Mouse (Mus musculus): Measurements from ENCODE around the gene Pdk2. TPM values are rescaled to one million over a fixed set of nuclear protein-coding genes. Genes with fewer than 3 reads are reported as not detected.
A peak's percentile ranks its signal among the peaks of the same experiment; 100 is the strongest.

The Pdk2 gene
- polyA plus RNA-seq, 1 experiment from 2014 or later: 13.3 TPM

- ATAC-seq (ENCODE audit: low FRiP score) (no peak), DNase-seq (ENCODE audit: low spot score, missing footprints) (no peak)
- H3K4me1 ChIP-seq (ENCODE audit: control insufficient read depth, insufficient read depth, low read length): peaks cover 13% of the 10 kb centered on the region
- H3K36me3 ChIP-seq (ENCODE audit: control insufficient read depth, insufficient read depth, low read length): no peaks in the 10 kb centered on the region
- no peak overlapping the region for H3K4me2 ChIP-seq
- no peak overlapping the region for H3K9ac ChIP-seq (ENCODE audit: low read length)
- 72% methylated on average over 6 of the region's 6 CpGs for WGBS
- H3K27me3 ChIP-seq (ENCODE audit: control insufficient read depth, insufficient read depth, low read length): no peaks in the 10 kb centered on the region; the same call in 1 of the 2 replicates
- no peaks in the 10 kb centered on the region for H3K9me3 ChIP-seq (ENCODE audit: control insufficient read depth, low read length)
- H3K27ac ChIP-seq (ENCODE audit: low read depth, low read length): no peak overlapping the region
- no peak overlapping the region for H3K4me3 ChIP-seq (ENCODE audit: low read depth, low read length)
Measured at GRCm38 (mm10) chr11:95037306-95037705, 3.8 kb downstream of the Pdk2 start.

GRCm38 (mm10) chr11:95036521-95036920 is 4.6 kb downstream of the Pdk2 start:
- 94% methylated on average over 5 of the region's 5 CpGs for WGBS

GRCm38 (mm10) chr11:95034902-95035301 is 6.3 kb downstream of the Pdk2 start:
- H3K9me3 ChIP-seq (ENCODE audit: control insufficient read depth, low read length): no peaks in the 10 kb centered on the region
- no peaks in the 10 kb centered on the region; the same call in 1 of the 2 replicates for H3K27me3 ChIP-seq (ENCODE audit: control insufficient read depth, insufficient read depth, low read length)
- no peak overlapping the region for H3K27ac ChIP-seq (ENCODE audit: low read depth, low read length)
- no peak overlapping the region for H3K4me2 ChIP-seq
- no peak for DNase-seq (ENCODE audit: low spot score, missing footprints)
- H3K4me1 ChIP-seq (ENCODE audit: control insufficient read depth, insufficient read depth, low read length): no peaks in the 10 kb centered on the region; the same call in 1 of the 2 replicates
- no peak overlapping the region for H3K4me3 ChIP-seq (ENCODE audit: low read depth, low read length)
- no peaks in the 10 kb centered on the region for H3K36me3 ChIP-seq (ENCODE audit: control insufficient read depth, insufficient read depth, low read length)
- H3K9ac ChIP-seq (ENCODE audit: low read length): no peak overlapping the region
- 72% methylated on average over 10 of the region's 10 CpGs for WGBS
- ATAC-seq (ENCODE audit: low FRiP score): no peak

More at GRCm38 (mm10) chr11:95036521-95036920, 4.6 kb downstream of the Pdk2 start:
- H3K4me1 ChIP-seq (ENCODE audit: control insufficient read depth, insufficient read depth, low read length): peaks cover 7% of the 10 kb centered on the region
- H3K27ac ChIP-seq (ENCODE audit: low read depth, low read length): no peak overlapping the region
- no peak for DNase-seq (ENCODE audit: low spot score, missing footprints)
- H3K4me3 ChIP-seq (ENCODE audit: low read depth, low read length): no peak overlapping the region
- no peaks in the 10 kb centered on the region for H3K36me3 ChIP-seq (ENCODE audit: control insufficient read depth, insufficient read depth, low read length)
- H3K4me2 ChIP-seq: no peak overlapping the region
- ATAC-seq (ENCODE audit: low FRiP score): no peak
- no peaks in the 10 kb centered on the region; the same call in 1 of the 2 replicates for H3K27me3 ChIP-seq (ENCODE audit: control insufficient read depth, insufficient read depth, low read length)
- no peaks in the 10 kb centered on the region for H3K9me3 ChIP-seq (ENCODE audit: control insufficient read depth, low read length)
- no peak overlapping the region for H3K9ac ChIP-seq (ENCODE audit: low read length)

GRCm38 (mm10) chr11:95033617-95034016 is 7.5 kb downstream of the Pdk2 start:
- ATAC-seq (ENCODE audit: low FRiP score) (no peak), DNase-seq (ENCODE audit: low spot score, missing footprints) (no peak)
- H3K27ac ChIP-seq (ENCODE audit: low read depth, low read length): no peak overlapping the region
- no peaks in the 10 kb centered on the region for H3K27me3 ChIP-seq (ENCODE audit: control insufficient read depth, insufficient read depth, low read length)
- 72% methylated on average over 14 of the region's 14 CpGs for WGBS
- H3K36me3 ChIP-seq (ENCODE audit: control insufficient read depth, insufficient read depth, low read length): no peaks in the 10 kb centered on the region
- no peak overlapping the region for H3K4me2 ChIP-seq
- H3K4me3 ChIP-seq (ENCODE audit: low read depth, low read length): no peak overlapping the region
- H3K9ac ChIP-seq (ENCODE audit: low read length): no peak overlapping the region
- no peaks in the 10 kb centered on the region for H3K9me3 ChIP-seq (ENCODE audit: control insufficient read depth, low read length)
- H3K4me1 ChIP-seq (ENCODE audit: control insufficient read depth, insufficient read depth, low read length): no peaks in the 10 kb centered on the region; the same call in 1 of the 2 replicates

- 42% methylated on average over 6 of the region's 6 CpGs for WGBS
- no peaks in the 10 kb centered on the region for H3K9me3 ChIP-seq (ENCODE audit: control insufficient read depth, low read length)
Measured at GRCm38 (mm10) chr11:95032945-95033344, 8.2 kb downstream of the Pdk2 start.

GRCm38 (mm10) chr11:95027850-95028470 is 13.2 kb downstream of the Pdk2 start:
- no peak overlapping the region for H3K4me2 ChIP-seq
- H3K27me3 ChIP-seq (ENCODE audit: control insufficient read depth, insufficient read depth, low read length): no peaks in the 10 kb centered on the region
- DNase-seq (ENCODE audit: low spot score, missing footprints) (no peak), ATAC-seq (ENCODE audit: low FRiP score) (no peak)
- H3K4me1 ChIP-seq (ENCODE audit: control insufficient read depth, insufficient read depth, low read length): no peaks in the 10 kb centered on the region
- peaks cover 14% of the 10 kb centered on the region for H3K36me3 ChIP-seq (ENCODE audit: control insufficient read depth, insufficient read depth, low read length)
- 42% methylated on average over 13 of the region's 13 CpGs for WGBS
- H3K9ac ChIP-seq (ENCODE audit: low read length): no peak overlapping the region
- H3K9me3 ChIP-seq (ENCODE audit: control insufficient read depth, low read length): no peaks in the 10 kb centered on the region
- H3K27ac ChIP-seq (ENCODE audit: low read depth, low read length): no peak overlapping the region; the same call in 1 of the 2 replicates
- no peak overlapping the region for H3K4me3 ChIP-seq (ENCODE audit: low read depth, low read length)

More at GRCm38 (mm10) chr11:95032945-95033344, 8.2 kb downstream of the Pdk2 start:
- H3K9ac ChIP-seq (ENCODE audit: low read length): no peak overlapping the region
- no peak overlapping the region for H3K27ac ChIP-seq (ENCODE audit: low read depth, low read length)
- H3K36me3 ChIP-seq (ENCODE audit: control insufficient read depth, insufficient read depth, low read length): no peaks in the 10 kb centered on the region
- no peak overlapping the region for H3K4me2 ChIP-seq
- DNase-seq (ENCODE audit: low spot score, missing footprints) (no peak), ATAC-seq (ENCODE audit: low FRiP score) (no peak)
- no peak overlapping the region for H3K4me3 ChIP-seq (ENCODE audit: low read depth, low read length)
- H3K4me1 ChIP-seq (ENCODE audit: control insufficient read depth, insufficient read depth, low read length): no peaks in the 10 kb centered on the region; the same call in 1 of the 2 replicates
- H3K27me3 ChIP-seq (ENCODE audit: control insufficient read depth, insufficient read depth, low read length): no peaks in the 10 kb centered on the region

- Histone ChIP-seq H3K36me3 (ENCODE audit: control insufficient read depth, insufficient read depth, low read length) (peaks cover 24% of the 10 kb centered on the region), H3K4me3 (ENCODE audit: low read depth, low read length) (no peak overlapping the region), H3K27me3 (ENCODE audit: control insufficient read depth, insufficient read depth, low read length) (no peaks in the 10 kb centered on the region), H3K4me2 (no peak overlapping the region), H3K9ac (ENCODE audit: low read length) (no peak overlapping the region), H3K9me3 (ENCODE audit: control insufficient read depth, low read length) (no peaks in the 10 kb centered on the region), H3K4me1 (ENCODE audit: control insufficient read depth, insufficient read depth, low read length) (no peaks in the 10 kb centered on the region), H3K27ac (ENCODE audit: low read depth, low read length) (no peak overlapping the region)
- 83% methylated on average over 6 of the region's 6 CpGs for WGBS
- no peak for DNase-seq (ENCODE audit: low spot score, missing footprints)
- no peak for ATAC-seq (ENCODE audit: low FRiP score)
Measured at GRCm38 (mm10) chr11:95026849-95027248, 14.3 kb downstream of the Pdk2 start.

GRCm38 (mm10) chr11:95026090-95026542 is 15.0 kb downstream of the Pdk2 start:
- 77% methylated on average over 6 of the region's 6 CpGs for WGBS
- Histone ChIP-seq H3K4me3 (ENCODE audit: low read depth, low read length) (no peak overlapping the region), H3K27me3 (ENCODE audit: control insufficient read depth, insufficient read depth, low read length) (no peaks in the 10 kb centered on the region), H3K9ac (ENCODE audit: low read length) (no peak overlapping the region), H3K4me2 (no peak overlapping the region), H3K36me3 (ENCODE audit: control insufficient read depth, insufficient read depth, low read length) (peaks cover 30% of the 10 kb centered on the region), H3K9me3 (ENCODE audit: control insufficient read depth, low read length) (no peaks in the 10 kb centered on the region), H3K27ac (ENCODE audit: low read depth, low read length) (no peak overlapping the region), H3K4me1 (ENCODE audit: control insufficient read depth, insufficient read depth, low read length) (no peaks in the 10 kb centered on the region)
- ATAC-seq (ENCODE audit: low FRiP score): peak; percentile 39; the same call in 1 of the 2 replicates
- DNase-seq (ENCODE audit: low spot score, missing footprints): no peak

GRCm38 (mm10) chr11:95025227-95026012 is 15.7 kb downstream of the Pdk2 start:
- no peak overlapping the region for H3K27ac ChIP-seq (ENCODE audit: low read depth, low read length)
- H3K36me3 ChIP-seq (ENCODE audit: control insufficient read depth, insufficient read depth, low read length): peaks cover 32% of the 10 kb centered on the region
- 0 out of 2 replicates have a peak, but pooled peaks have one; percentile 6 for ATAC-seq (ENCODE audit: low FRiP score)
- no peak overlapping the region for H3K4me3 ChIP-seq (ENCODE audit: low read depth, low read length)
- no peaks in the 10 kb centered on the region for H3K4me1 ChIP-seq (ENCODE audit: control insufficient read depth, insufficient read depth, low read length)
- H3K9ac ChIP-seq (ENCODE audit: low read length): no peak overlapping the region
- WGBS: 88% methylated on average over 11 of the region's 11 CpGs
- DNase-seq (ENCODE audit: low spot score, missing footprints): no peak
- H3K27me3 ChIP-seq (ENCODE audit: control insufficient read depth, insufficient read depth, low read length): no peaks in the 10 kb centered on the region
- H3K9me3 ChIP-seq (ENCODE audit: control insufficient read depth, low read length): no peaks in the 10 kb centered on the region
- H3K4me2 ChIP-seq: no peak overlapping the region
